Mouse (Mus musculus): ENCODE data around the gene Rab22a. TPM values are rescaled to one million over a fixed set of nuclear protein-coding genes. Genes with fewer than 3 reads are reported as not detected.

The Rab22a gene
- polyA plus RNA-seq, 1 experiment from 2014 or later, result 38.2 TPM

GRCm38 (mm10) chr2:173662255-173662950, 2.8 kb downstream of the Rab22a start:
- Histone ChIP-seq H3K27me3 (ENCODE audit: control insufficient read depth, insufficient read depth, low read length) (no peaks in the 10 kb centered on the region), H3K9me3 (ENCODE audit: control insufficient read depth, low read length) (no peaks in the 10 kb centered on the region), H3K4me2 (no peak overlapping the region), H3K4me3 (ENCODE audit: low read depth, low read length) (no peak overlapping the region), H3K27ac (ENCODE audit: low read depth, low read length) (no peak overlapping the region), H3K36me3 (ENCODE audit: control insufficient read depth, insufficient read depth, low read length) (peaks cover 6% of the 10 kb centered on the region), H3K9ac (ENCODE audit: low read length) (no peak overlapping the region), H3K4me1 (ENCODE audit: control insufficient read depth, insufficient read depth, low read length) (peaks cover 16% of the 10 kb centered on the region)
- ATAC-seq (ENCODE audit: low FRiP score) (no peak), DNase-seq (ENCODE audit: low spot score, missing footprints) (peak; percentile 41)
- 95% methylated on average over 9 of the region's 9 CpGs for WGBS

- no peaks in the 10 kb centered on the region for H3K27me3 ChIP-seq (ENCODE audit: control insufficient read depth, insufficient read depth, low read length)
- peaks cover 6% of the 10 kb centered on the region for H3K36me3 ChIP-seq (ENCODE audit: control insufficient read depth, insufficient read depth, low read length)
- H3K9ac ChIP-seq (ENCODE audit: low read length), result no peak overlapping the region
- DNase-seq (ENCODE audit: low spot score, missing footprints), result no peak
- no peak overlapping the region for H3K4me3 ChIP-seq (ENCODE audit: low read depth, low read length)
- H3K4me1 ChIP-seq (ENCODE audit: control insufficient read depth, insufficient read depth, low read length), result peaks cover 8% of the 10 kb centered on the region
- 92% methylated on average over 4 of the region's 4 CpGs for WGBS
- no peak overlapping the region for H3K4me2 ChIP-seq
- no peak overlapping the region for H3K27ac ChIP-seq (ENCODE audit: low read depth, low read length)
- no peak for ATAC-seq (ENCODE audit: low FRiP score)
- no peaks in the 10 kb centered on the region for H3K9me3 ChIP-seq (ENCODE audit: control insufficient read depth, low read length)
Measured at GRCm38 (mm10) chr2:173664736-173665135, 5.2 kb downstream of the Rab22a start.

- ATAC-seq (ENCODE audit: low FRiP score), result no peak
- no peaks in the 10 kb centered on the region for H3K9me3 ChIP-seq (ENCODE audit: control insufficient read depth, low read length)
- H3K27ac ChIP-seq (ENCODE audit: low read depth, low read length), result no peak overlapping the region
- no peak overlapping the region for H3K4me3 ChIP-seq (ENCODE audit: low read depth, low read length)
- H3K4me2 ChIP-seq, result no peak overlapping the region
- H3K27me3 ChIP-seq (ENCODE audit: control insufficient read depth, insufficient read depth, low read length), result no peaks in the 10 kb centered on the region
- WGBS, result 91% methylated on average over 2 of the region's 2 CpGs
- no peak overlapping the region for H3K9ac ChIP-seq (ENCODE audit: low read length)
- peak; percentile 47 for DNase-seq (ENCODE audit: low spot score, missing footprints)
- H3K4me1 ChIP-seq (ENCODE audit: control insufficient read depth, insufficient read depth, low read length), result peaks cover 7% of the 10 kb centered on the region
- H3K36me3 ChIP-seq (ENCODE audit: control insufficient read depth, insufficient read depth, low read length), result peaks cover 6% of the 10 kb centered on the region
Measured at GRCm38 (mm10) chr2:173665271-173665670, 5.7 kb downstream of the Rab22a start.

- Histone ChIP-seq H3K36me3 (ENCODE audit: control insufficient read depth, insufficient read depth, low read length) (peaks cover 6% of the 10 kb centered on the region), H3K9ac (ENCODE audit: low read length) (no peak overlapping the region), H3K4me3 (ENCODE audit: low read depth, low read length) (no peak overlapping the region), H3K9me3 (ENCODE audit: control insufficient read depth, low read length) (no peaks in the 10 kb centered on the region), H3K27ac (ENCODE audit: low read depth, low read length) (no peak overlapping the region), H3K4me2 (no peak overlapping the region), H3K4me1 (ENCODE audit: control insufficient read depth, insufficient read depth, low read length) (no peaks in the 10 kb centered on the region), H3K27me3 (ENCODE audit: control insufficient read depth, insufficient read depth, low read length) (no peaks in the 10 kb centered on the region)
- ATAC-seq (ENCODE audit: low FRiP score) (no peak), DNase-seq (ENCODE audit: low spot score, missing footprints) (no peak)
- WGBS, result 97% methylated on average over 3 of the region's 3 CpGs
Measured at GRCm38 (mm10) chr2:173666876-173667275, 7.3 kb downstream of the Rab22a start.

GRCm38 (mm10) chr2:173672328-173672896, 12.9 kb downstream of the Rab22a start:
- H3K4me3 ChIP-seq (ENCODE audit: low read depth, low read length), result no peak overlapping the region
- DNase-seq (ENCODE audit: low spot score, missing footprints), result peak; percentile 67
- no peaks in the 10 kb centered on the region for H3K4me1 ChIP-seq (ENCODE audit: control insufficient read depth, insufficient read depth, low read length)
- no peak for ATAC-seq (ENCODE audit: low FRiP score)
- no peak overlapping the region for H3K9ac ChIP-seq (ENCODE audit: low read length)
- WGBS, result 65% methylated on average over 2 of the region's 2 CpGs
- H3K27ac ChIP-seq (ENCODE audit: low read depth, low read length), result no peak overlapping the region
- no peaks in the 10 kb centered on the region for H3K9me3 ChIP-seq (ENCODE audit: control insufficient read depth, low read length)
- H3K4me2 ChIP-seq, result no peak overlapping the region
- no peaks in the 10 kb centered on the region for H3K36me3 ChIP-seq (ENCODE audit: control insufficient read depth, insufficient read depth, low read length)
- no peaks in the 10 kb centered on the region for H3K27me3 ChIP-seq (ENCODE audit: control insufficient read depth, insufficient read depth, low read length)

GRCm38 (mm10) chr2:173673469-173673868, 13.9 kb downstream of the Rab22a start:
- Histone ChIP-seq H3K4me2 (no peak overlapping the region), H3K9ac (ENCODE audit: low read length) (no peak overlapping the region), H3K9me3 (ENCODE audit: control insufficient read depth, low read length) (no peaks in the 10 kb centered on the region), H3K4me1 (ENCODE audit: control insufficient read depth, insufficient read depth, low read length) (no peaks in the 10 kb centered on the region), H3K27ac (ENCODE audit: low read depth, low read length) (no peak overlapping the region), H3K36me3 (ENCODE audit: control insufficient read depth, insufficient read depth, low read length) (no peaks in the 10 kb centered on the region), H3K4me3 (ENCODE audit: low read depth, low read length) (no peak overlapping the region), H3K27me3 (ENCODE audit: control insufficient read depth, insufficient read depth, low read length) (no peaks in the 10 kb centered on the region)
- no peak for ATAC-seq (ENCODE audit: low FRiP score)
- 93% methylated on average over 1 of the region's 1 CpGs for WGBS
- no peak for DNase-seq (ENCODE audit: low spot score, missing footprints)

GRCm38 (mm10) chr2:173678593-173678992, 19.0 kb downstream of the Rab22a start:
- H3K27me3 ChIP-seq (ENCODE audit: control insufficient read depth, insufficient read depth, low read length), result no peaks in the 10 kb centered on the region
- no peak for DNase-seq (ENCODE audit: low spot score, missing footprints)
- 92% methylated on average over 2 of the region's 2 CpGs for WGBS
- H3K9ac ChIP-seq (ENCODE audit: low read length), result no peak overlapping the region
- no peaks in the 10 kb centered on the region for H3K4me1 ChIP-seq (ENCODE audit: control insufficient read depth, insufficient read depth, low read length)
- no peaks in the 10 kb centered on the region for H3K9me3 ChIP-seq (ENCODE audit: control insufficient read depth, low read length)
- H3K36me3 ChIP-seq (ENCODE audit: control insufficient read depth, insufficient read depth, low read length), result no peaks in the 10 kb centered on the region
- no peak for ATAC-seq (ENCODE audit: low FRiP score)
- H3K4me3 ChIP-seq (ENCODE audit: low read depth, low read length), result no peak overlapping the region
- no peak overlapping the region for H3K27ac ChIP-seq (ENCODE audit: low read depth, low read length)
- no peak overlapping the region for H3K4me2 ChIP-seq

- ATAC-seq (ENCODE audit: low FRiP score) (no peak), DNase-seq (ENCODE audit: low spot score, missing footprints) (no peak)
- WGBS, result 73% methylated on average over 3 of the region's 3 CpGs
- H3K9me3 ChIP-seq (ENCODE audit: control insufficient read depth, low read length), result no peaks in the 10 kb centered on the region
- H3K4me2 ChIP-seq, result no peak overlapping the region
- no peak overlapping the region for H3K27ac ChIP-seq (ENCODE audit: low read depth, low read length)
- H3K4me3 ChIP-seq (ENCODE audit: low read depth, low read length), result no peak overlapping the region
- H3K9ac ChIP-seq (ENCODE audit: low read length), result no peak overlapping the region
- H3K4me1 ChIP-seq (ENCODE audit: control insufficient read depth, insufficient read depth, low read length), result no peaks in the 10 kb centered on the region
- H3K27me3 ChIP-seq (ENCODE audit: control insufficient read depth, insufficient read depth, low read length), result no peaks in the 10 kb centered on the region
- no peaks in the 10 kb centered on the region for H3K36me3 ChIP-seq (ENCODE audit: control insufficient read depth, insufficient read depth, low read length)
Measured at GRCm38 (mm10) chr2:173679217-173679616, 19.7 kb downstream of the Rab22a start.

GRCm38 (mm10) chr2:173680153-173680552, 20.6 kb downstream of the Rab22a start:
- H3K9me3 ChIP-seq (ENCODE audit: control insufficient read depth, low read length), result no peaks in the 10 kb centered on the region
- H3K4me1 ChIP-seq (ENCODE audit: control insufficient read depth, insufficient read depth, low read length), result no peaks in the 10 kb centered on the region
- no peak overlapping the region for H3K4me2 ChIP-seq
- H3K4me3 ChIP-seq (ENCODE audit: low read depth, low read length), result no peak overlapping the region
- H3K9ac ChIP-seq (ENCODE audit: low read length), result no peak overlapping the region
- ATAC-seq (ENCODE audit: low FRiP score) (no peak), DNase-seq (ENCODE audit: low spot score, missing footprints) (no peak)
- no peaks in the 10 kb centered on the region for H3K36me3 ChIP-seq (ENCODE audit: control insufficient read depth, insufficient read depth, low read length)
- 79% methylated on average over 1 of the region's 1 CpGs for WGBS
- no peaks in the 10 kb centered on the region for H3K27me3 ChIP-seq (ENCODE audit: control insufficient read depth, insufficient read depth, low read length)
- no peak overlapping the region for H3K27ac ChIP-seq (ENCODE audit: low read depth, low read length)
